ENCODE assay signal across 17 mouse cellular contexts in the genomic region with DNA sequence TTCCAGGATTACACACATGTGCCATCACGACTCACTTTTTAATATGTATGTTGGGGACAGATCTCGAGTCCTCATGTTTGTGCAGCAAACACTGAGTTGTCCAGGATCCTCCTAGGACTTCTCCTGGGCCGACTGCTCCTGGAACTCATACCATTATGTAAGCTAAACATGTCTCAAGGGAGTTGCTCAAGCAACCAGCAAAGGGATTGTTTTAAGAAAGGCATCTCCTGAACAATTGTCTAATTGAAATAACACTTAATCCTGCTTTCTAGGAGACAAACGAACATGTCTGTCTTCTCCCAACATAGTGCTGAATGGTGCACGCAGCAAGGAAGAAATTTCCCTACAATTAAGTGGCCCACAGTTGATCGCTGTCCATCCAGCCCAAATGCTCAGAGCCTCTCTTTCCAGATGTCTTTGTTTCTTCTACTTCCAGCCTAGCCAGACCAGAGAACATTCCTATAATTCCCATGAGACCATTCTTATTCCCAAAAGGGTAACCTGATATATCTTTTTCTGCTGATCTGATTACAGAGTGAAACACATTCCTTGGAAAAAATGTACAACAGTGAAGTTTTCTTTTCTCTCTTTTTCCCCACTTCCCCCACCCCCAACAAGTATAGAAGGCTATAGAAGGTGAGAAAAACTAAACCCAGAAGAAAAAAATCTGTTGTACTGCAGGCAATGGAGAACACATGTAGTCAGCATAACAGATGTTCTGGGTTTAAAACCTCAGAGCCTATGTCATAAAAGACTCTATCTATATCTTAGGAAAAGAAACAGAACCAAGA. TPM values are rescaled to one million over a fixed set of nuclear protein-coding genes. Genes with fewer than 3 reads are reported as not detected.
A peak's percentile ranks its signal among the peaks of the same experiment; 100 is the strongest.
DNase-seq lines count a peak whose midpoint lies in the region; ATAC-seq and TF ChIP-seq lines count a peak whose summit lies in the region.
"Had no signal": no experiment of that assay in that cellular context is flagged by ENCODE, and none has a peak within 500 bp of the region (broad histone marks: within the 10 kb centered on the region; RNA-seq: fewer than 3 reads in every experiment).

No protein-coding gene starts in this region.

- no peak for TF ChIP-seq POLR2A in heart, adult 2 months (IDR thresholded peaks at IDR 0.05; ENCODE audit: insufficient read depth, low read depth, low read length)

- no peak for TF ChIP-seq EP300 in heart, adult 2 months (IDR thresholded peaks at IDR 0.05; ENCODE audit: insufficient read depth, low read depth, low read length)

- H3K4me1 ChIP-seq in heart, adult 2 months (ENCODE audit: control insufficient read depth, insufficient read depth, low read length), result peaks cover 14% of the 10 kb centered on the region
- H3K4me1 ChIP-seq in embryonic facial prominence, embryonic 11.5 days (ENCODE audit: control insufficient read depth, insufficient read depth, low read length), result no peaks in the 10 kb centered on the region; the same call in none of the 2 replicates
- H3K4me1 ChIP-seq in limb, embryonic 15.5 days, result peaks cover 30% of the 10 kb centered on the region

- intact Hi-C loops in heart, adult 2 months (cut with DNase I), result no loop called here
- intact Hi-C loops in heart, postnatal 36 days (cut with DNase I), result no loop called here

- peaks cover 6% of the 10 kb centered on the region for H3K36me3 ChIP-seq in heart, adult 2 months (ENCODE audit: control insufficient read depth, insufficient read depth, low read length)
- H3K36me3 ChIP-seq in embryonic facial prominence, embryonic 11.5 days (replicated peaks; ENCODE audit: control insufficient read depth, insufficient read depth, low read depth, low read length), result no peaks in the 10 kb centered on the region
- H3K36me3 ChIP-seq in limb, embryonic 15.5 days, result no peaks in the 10 kb centered on the region
- H3K36me3 ChIP-seq: midbrain, embryonic 12.5 days; neural tube, embryonic 13.5 days had no signal

- H3K4me3 ChIP-seq in heart, adult 2 months, result no peak overlapping the region
- H3K4me3 ChIP-seq in embryonic facial prominence, embryonic 11.5 days (ENCODE audit: low read depth, low read length), result no peak overlapping the region
- H3K4me3 ChIP-seq in limb, embryonic 15.5 days, result no peak overlapping the region
- H3K4me3 ChIP-seq: midbrain, embryonic 12.5 days; neural tube, embryonic 13.5 days had no signal

- TF ChIP-seq CTCF in heart, adult 2 months (IDR thresholded peaks at IDR 0.05), result no peak

- no peak overlapping the region for H3K4me2 ChIP-seq in embryonic facial prominence, embryonic 11.5 days (ENCODE audit: low read depth, low read length)
- H3K4me2 ChIP-seq in limb, embryonic 15.5 days, result no peak overlapping the region
- H3K4me2 ChIP-seq: midbrain, embryonic 12.5 days; neural tube, embryonic 13.5 days had no signal

- no peak overlapping the region for H3K9ac ChIP-seq in heart, adult 2 months (ENCODE audit: low read depth, low read length)
- H3K9ac ChIP-seq in embryonic facial prominence, embryonic 11.5 days (replicated peaks; ENCODE audit: low read length), result no peak overlapping the region
- no peak overlapping the region for H3K9ac ChIP-seq in limb, embryonic 15.5 days
- H3K9ac ChIP-seq: midbrain, embryonic 12.5 days; neural tube, embryonic 13.5 days had no signal

- peak overlapping the region; percentile 20 for H3K27ac ChIP-seq in heart, adult 2 months
- peak overlapping the region; percentile 25; the same call in 1 of the 2 replicates for H3K27ac ChIP-seq in embryonic facial prominence, embryonic 11.5 days (replicated peaks; ENCODE audit: low read depth, low read length)
- peak overlapping the region; percentile 57 for H3K27ac ChIP-seq in limb, embryonic 15.5 days
- H3K27ac ChIP-seq: midbrain, embryonic 12.5 days; neural tube, embryonic 13.5 days had no signal

- ATAC-seq in embryonic facial prominence, embryonic 11.5 days (replicated peaks; ENCODE audit: insufficient number of reproducible peaks, low FRiP score, low TSS enrichment, low read depth), result 0 out of 2 replicates have a peak, but pooled peaks have one; percentile 35
- ATAC-seq in limb, embryonic 15.5 days (ENCODE audit: insufficient number of reproducible peaks, low FRiP score, low TSS enrichment, low read depth), result no peak
- no peak for ATAC-seq in cerebellum, adult (ENCODE audit: insufficient number of reproducible peaks, low FRiP score, low TSS enrichment)
- ATAC-seq: CD4-positive, CD25-positive, alpha-beta regulatory T cell, adult 4 months had no signal

- no peak for DNase-seq in heart, adult 2 months
- DNase-seq in heart, postnatal 36 days, result no peak
- peak; percentile 53 for DNase-seq in MN1 (ENCODE audit: low spot score)
- peak; percentile 78 for DNase-seq in embryonic facial prominence, embryonic 11.5 days (ENCODE audit: low spot score)
- no peak for DNase-seq in cerebellum, adult 11 months
- DNase-seq in testis, postnatal 10 days (ENCODE audit: low spot score), result no peak
- DNase-seq: adrenal gland, postnatal 14 days; cerebellum, adult 11-12 months; gastrocnemius, postnatal 25 days; lung, adult 2 months; retina, postnatal 1 day; thymus, postnatal 36 days had no signal

- H3K9me3 ChIP-seq in embryonic facial prominence, embryonic 11.5 days (replicated peaks; ENCODE audit: control insufficient read depth, low read length), result no peaks in the 10 kb centered on the region
- H3K9me3 ChIP-seq in limb, embryonic 15.5 days, result no peaks in the 10 kb centered on the region
- H3K9me3 ChIP-seq: midbrain, embryonic 12.5 days; neural tube, embryonic 13.5 days had no signal

- H3K79me2 ChIP-seq in heart, adult 2 months (replicated peaks; ENCODE audit: control insufficient read depth, insufficient read depth, low read length), result no peaks in the 10 kb centered on the region

- WGBS in heart, adult 2 months, result 56% methylated on average over 6 of the region's 6 CpGs
- 37% methylated on average over 6 of the region's 6 CpGs for WGBS in embryonic facial prominence, embryonic 11.5 days
- 42% methylated on average over 6 of the region's 6 CpGs for WGBS in limb, embryonic 15.5 days

- no peaks in the 10 kb centered on the region for H3K27me3 ChIP-seq in heart, adult 2 months (ENCODE audit: control insufficient read depth, insufficient read depth, low read length)
- no peaks in the 10 kb centered on the region for H3K27me3 ChIP-seq in embryonic facial prominence, embryonic 11.5 days (ENCODE audit: control insufficient read depth, insufficient read depth, low read length)
- no peaks in the 10 kb centered on the region for H3K27me3 ChIP-seq in limb, embryonic 15.5 days
- H3K27me3 ChIP-seq: midbrain, embryonic 12.5 days; neural tube, embryonic 13.5 days had no signal

RNA-seq across cellular contexts. Expression of gene Emsy, which starts 11.6 kb away (rescaled TPM):
- total RNA-seq in heart, adult 2 months (2021), result 10 to 100 TPM; 24.0 to 25.6 TPM
- 19.6 and 27.7 TPM in 2 replicates for polyA plus RNA-seq in heart, adult 2 months (2012; rRNA removed)
- 10 to 100 TPM; 25.3 to 27.3 TPM for total RNA-seq in heart, postnatal 36 days (2021)
- polyA plus RNA-seq in embryonic facial prominence, embryonic 11.5 days (2014; fragmentation: Nextera tagmentation; extraction: Ambion mirVana), result 65.1 and 65.7 TPM in 2 replicates
- 23.8 and 25.5 TPM in 2 replicates for polyA plus RNA-seq in limb, embryonic 15.5 days (2015; fragmentation: Nextera tagmentation; extraction: Ambion mirVana)

RNA-seq across cellular contexts. Expression of gene Thap12, which starts 34.8 kb away (rescaled TPM):
- total RNA-seq in heart, adult 2 months (2021), result 10 to 100 TPM; 71.5 to 80.7 TPM
- polyA plus RNA-seq in heart, adult 2 months (2012; rRNA removed), result 18.0 and 41.5 TPM in 2 replicates
- total RNA-seq in heart, postnatal 36 days (2021), result 10 to 100 TPM; 71.1 to 72.8 TPM
- polyA plus RNA-seq in embryonic facial prominence, embryonic 11.5 days (2014; fragmentation: Nextera tagmentation; extraction: Ambion mirVana), result 87.3 and 91.6 TPM in 2 replicates
- 49.9 and 57.0 TPM in 2 replicates for polyA plus RNA-seq in limb, embryonic 15.5 days (2015; fragmentation: Nextera tagmentation; extraction: Ambion mirVana)

Comparison
In these comparisons a context has a peak if more than half of its experiments do, and no peak if none do; other contexts are left out.
1. DNase-seq: peak in MN1 (single experiment) and embryonic facial prominence, embryonic 11.5 days (single experiment); none in heart, adult 2 months (0 of 2), heart, postnatal 36 days (0 of 2), cerebellum, adult 11 months (single experiment) and testis, postnatal 10 days (single experiment).
2. Peak in every context shown above with its lines, with median percentiles within 50 percentile points of each other: H3K27ac ChIP-seq.